Mouse (Mus musculus): ENCODE results near the gene Fam163b. TPM values are rescaled to one million over a fixed set of nuclear protein-coding genes. Genes with fewer than 3 reads are reported as not detected.

Gene Fam163b
- polyA plus RNA-seq (2017; shearing (Covaris generic)) = not detected

- ATAC-seq = no peak
Observed at GRCm38 (mm10) chr2:27141950-27142693, at the start of gene Fam163b. Fam163b (minus strand) TSS chr2:27142491.

- no peak for ATAC-seq
Observed at GRCm38 (mm10) chr2:27189994-27190393, 47.7 kb upstream of the Fam163b start.

DNA sequence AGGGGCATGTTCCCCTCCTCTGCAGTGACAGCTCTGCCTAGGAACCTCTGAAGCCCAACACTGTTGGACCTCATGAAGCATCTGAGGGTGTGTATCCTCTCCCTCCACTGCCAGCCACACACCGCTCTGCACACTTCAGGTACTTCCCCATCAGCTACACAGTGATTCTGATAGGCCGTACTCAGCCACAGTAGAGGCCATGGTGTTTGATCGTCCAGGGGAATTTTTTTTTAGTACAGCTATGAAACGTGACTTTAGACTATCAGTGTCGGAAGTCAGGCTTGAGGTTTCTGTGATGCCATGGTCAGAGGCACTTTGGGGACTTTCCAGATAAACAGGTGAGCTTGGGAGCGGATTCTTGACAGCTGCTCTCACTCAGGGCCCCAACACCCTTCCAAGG is 45.2 kb upstream of the Fam163b start:
- ATAC-seq = peak; percentile 96

DNA sequence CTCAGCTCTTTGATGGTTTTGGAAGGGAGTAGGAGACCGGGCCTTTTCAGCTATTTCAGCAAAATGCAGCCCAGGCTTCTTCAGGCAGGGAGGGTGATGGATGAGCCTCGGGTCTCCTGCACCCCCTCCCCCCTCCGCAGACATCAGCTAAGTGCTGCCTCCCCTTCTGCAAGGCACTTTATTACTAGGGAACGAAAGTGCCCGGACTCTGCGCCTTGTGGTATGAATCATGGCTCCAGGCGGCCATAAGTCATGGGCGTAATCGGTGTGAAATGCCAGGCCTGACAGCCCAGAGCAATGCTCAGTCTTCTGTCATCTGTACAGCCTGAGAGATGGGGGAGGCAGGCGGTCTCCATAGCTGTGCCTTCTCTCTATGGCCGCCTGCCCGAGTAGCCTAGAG is 41.4 kb upstream of the Fam163b start:
- no peak for ATAC-seq

DNA sequence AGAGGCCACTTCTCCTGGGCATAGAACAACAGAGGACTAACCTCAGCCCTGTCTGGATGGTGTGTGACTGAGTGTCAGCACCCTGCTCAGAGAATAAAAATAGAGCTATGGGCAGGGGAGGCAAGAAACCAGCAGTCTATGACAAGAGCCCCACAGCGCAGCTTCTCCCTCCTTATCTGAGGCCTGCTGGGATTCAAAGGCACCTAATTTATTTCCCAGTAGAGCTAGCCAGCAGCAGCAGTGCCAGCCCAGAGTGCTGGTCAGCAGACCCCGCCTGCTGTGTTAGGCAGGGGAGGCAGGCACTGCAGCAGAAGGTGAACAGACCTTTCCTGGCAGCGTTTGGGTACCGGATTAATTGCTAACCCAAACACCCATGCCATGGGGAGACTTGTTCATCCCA is 39.6 kb upstream of the Fam163b start:
- no peak for ATAC-seq

- ATAC-seq = no peak
Observed at GRCm38 (mm10) chr2:27179101-27179500, 36.8 kb upstream of the Fam163b start.

DNA sequence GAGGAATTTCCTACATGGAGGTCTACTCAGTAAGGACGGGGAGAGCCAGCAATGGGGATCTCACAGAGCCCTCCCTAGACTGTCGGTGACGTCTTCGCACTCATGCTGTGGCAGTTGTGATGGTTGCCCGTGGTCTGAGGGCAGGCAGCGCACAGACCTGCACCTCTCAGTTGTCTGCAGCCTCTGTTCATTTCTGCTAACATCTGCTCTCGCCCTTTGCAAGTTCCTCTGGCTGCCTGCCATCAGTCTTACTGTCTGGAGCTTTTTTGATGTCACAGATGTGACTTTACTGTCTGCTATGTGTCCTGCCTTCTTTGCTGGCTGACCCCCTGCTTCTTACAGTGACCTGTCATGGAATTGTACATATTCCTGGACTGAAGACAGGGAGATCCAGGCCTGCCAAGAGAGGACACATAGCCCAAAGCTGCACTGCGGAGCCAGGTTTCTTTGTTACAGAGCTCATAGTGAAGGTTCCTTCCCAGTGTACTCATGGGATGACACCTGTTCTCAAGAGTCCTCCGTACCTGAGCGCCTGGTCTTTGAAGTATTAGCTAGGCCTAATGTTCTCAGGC is 33.5 kb upstream of the Fam163b start:
- no peak for ATAC-seq

- ATAC-seq = no peak
Observed at GRCm38 (mm10) chr2:27174242-27174641, 32.0 kb upstream of the Fam163b start.

DNA sequence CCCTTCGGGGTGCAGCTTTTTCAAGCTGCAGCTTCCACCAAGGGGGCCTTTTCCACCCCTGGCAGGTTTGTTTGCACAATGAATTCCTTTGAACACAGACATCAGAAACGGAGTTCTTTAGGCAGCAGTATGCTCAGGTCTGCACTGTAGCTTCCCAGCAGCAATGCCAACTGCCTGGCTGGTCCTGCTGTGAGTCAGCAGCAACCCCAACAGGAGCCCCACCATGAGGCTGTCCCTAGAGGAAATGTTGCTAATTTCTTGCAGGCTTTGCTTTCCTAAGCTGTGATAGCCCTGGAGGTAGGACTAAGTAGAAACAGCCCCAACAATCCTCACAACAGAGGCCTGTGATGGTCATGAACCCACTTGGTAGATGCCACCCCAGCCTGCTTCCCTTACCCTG is 24.7 kb upstream of the Fam163b start:
- ATAC-seq = no peak

- ATAC-seq = no peak
Observed at GRCm38 (mm10) chr2:27166074-27166473, 23.8 kb upstream of the Fam163b start.

GRCm38 (mm10) chr2:27164796-27165590 is 22.7 kb upstream of the Fam163b start, which contains the start of gene Dbh:
Dbh (plus strand) TSS chr2:27165233.
- no peak for ATAC-seq

- ATAC-seq = no peak
Observed at GRCm38 (mm10) chr2:27163851-27164250, 21.6 kb upstream of the Fam163b start.

DNA sequence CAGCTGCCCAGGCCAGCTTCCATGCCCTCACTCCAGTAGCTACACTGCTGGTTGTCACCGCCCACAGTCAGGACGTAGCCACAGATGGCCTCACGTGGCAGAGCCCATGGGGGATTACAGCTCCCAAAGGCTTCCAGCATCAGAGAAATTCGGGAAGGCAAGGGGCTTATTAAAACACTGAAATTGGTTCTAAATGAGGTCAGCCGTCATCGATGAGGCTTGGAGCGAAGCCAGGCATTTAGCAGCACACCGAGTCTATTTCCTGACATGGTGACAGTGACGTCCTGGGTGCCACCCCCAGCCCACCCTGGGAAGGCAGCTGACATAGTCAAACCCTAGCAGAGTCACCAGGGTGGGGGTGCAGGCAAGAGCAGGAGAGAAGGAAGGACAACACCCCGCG is 20.4 kb upstream of the Fam163b start:
- no peak for ATAC-seq

DNA sequence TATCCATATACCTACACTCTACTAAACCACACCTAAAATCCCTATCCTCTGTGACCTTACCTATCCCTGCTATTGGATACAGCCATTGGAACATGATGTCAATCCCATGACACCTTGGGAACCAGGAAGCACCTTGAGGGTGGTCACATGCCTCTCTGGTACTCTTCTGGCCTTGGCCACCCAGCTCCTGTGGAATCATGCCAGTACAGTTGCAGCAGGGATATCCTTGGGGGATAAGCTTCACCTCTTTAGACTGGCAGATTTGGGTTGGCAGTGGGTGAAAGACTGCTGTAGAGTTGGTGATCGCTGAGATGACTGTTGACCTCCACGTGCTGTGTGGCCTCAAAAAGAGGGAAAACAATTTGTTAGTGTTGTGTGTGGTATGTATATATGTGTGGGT is 19.2 kb upstream of the Fam163b start:
- ATAC-seq = no peak

- ATAC-seq = no peak
Observed at GRCm38 (mm10) chr2:27156596-27156995, 14.3 kb upstream of the Fam163b start.

- no peak for ATAC-seq
Observed at GRCm38 (mm10) chr2:27154466-27155185, 12.3 kb upstream of the Fam163b start.

DNA sequence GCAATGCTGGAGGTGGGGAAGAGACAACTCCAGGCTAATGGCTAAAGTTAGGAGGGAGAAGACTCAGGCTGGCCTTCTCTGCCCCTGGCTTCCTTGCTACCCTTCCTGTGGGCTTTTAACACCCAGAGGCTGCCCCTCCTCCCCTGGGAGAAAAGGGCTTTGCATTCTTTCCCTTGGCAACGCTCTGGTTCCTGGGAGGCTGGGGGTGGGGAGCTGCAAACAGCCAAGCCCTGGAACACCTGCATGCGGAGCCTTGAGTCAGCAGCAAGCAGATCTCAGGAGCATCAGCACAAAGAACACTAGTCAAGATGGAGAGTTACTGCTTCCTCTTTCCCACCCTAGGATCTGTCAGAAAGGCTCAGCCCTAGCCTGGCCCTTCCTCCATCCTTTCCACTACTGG is 7.2 kb upstream of the Fam163b start:
- no peak for ATAC-seq

DNA sequence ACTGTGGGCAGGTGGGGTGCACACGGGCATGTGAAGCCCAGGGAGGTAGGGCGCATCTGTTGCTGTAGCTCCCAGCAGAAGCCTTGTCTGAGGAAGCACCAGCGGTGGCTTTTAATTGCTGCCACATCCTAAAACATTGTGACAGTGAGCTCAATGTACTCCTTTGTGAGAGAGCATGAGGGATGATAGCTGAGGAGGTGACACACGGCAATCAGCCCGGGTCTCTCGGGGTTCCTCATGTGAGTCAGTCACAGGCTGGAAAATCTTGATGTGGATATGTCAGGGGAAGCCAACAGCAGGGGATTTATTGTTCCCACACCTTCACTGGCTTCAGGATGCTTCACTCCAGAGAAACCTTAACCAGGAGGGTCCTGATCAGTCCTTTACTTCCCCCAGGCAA is 4.5 kb upstream of the Fam163b start:
- ATAC-seq = no peak

GRCm38 (mm10) chr2:27144957-27145356 is 2.7 kb upstream of the Fam163b start:
- no peak for ATAC-seq

- ATAC-seq = no peak
Observed at GRCm38 (mm10) chr2:27138356-27138755, 3.9 kb downstream of the Fam163b start.

GRCm38 (mm10) chr2:27136789-27137188 is 5.5 kb downstream of the Fam163b start:
- no peak for ATAC-seq

GRCm38 (mm10) chr2:27136336-27136735 is 6.0 kb downstream of the Fam163b start:
- no peak for ATAC-seq

DNA sequence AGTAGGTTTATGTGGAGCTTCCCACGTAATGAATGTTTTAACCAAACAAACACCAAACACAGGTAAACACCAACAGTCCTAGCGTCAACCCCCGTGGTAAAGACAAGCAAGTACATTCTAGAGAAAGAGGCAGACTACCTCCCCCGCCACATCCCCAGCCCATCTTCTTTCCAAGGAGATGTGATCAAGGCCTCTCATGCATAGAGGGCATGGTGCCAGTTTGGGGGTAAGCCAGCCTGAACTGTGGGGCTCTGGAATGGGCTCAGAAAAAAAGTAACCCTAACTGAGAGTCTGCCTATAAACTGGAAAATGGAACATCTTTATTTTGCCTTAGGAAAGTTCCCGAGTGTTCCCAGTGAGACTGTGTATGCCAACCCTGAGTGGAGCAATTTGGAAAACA is 6.4 kb downstream of the Fam163b start:
- no peak for ATAC-seq

Measured in activated CD4-positive, CD25-positive, alpha-beta regulatory T cell, adult 4 months (primary cell).